Mouse (Mus musculus) lung, embryonic 16.5 days (tissue): ENCODE results near the gene Klhl31. TPM values are rescaled to one million over a fixed set of nuclear protein-coding genes. Genes with fewer than 3 reads are reported as not detected.

Experiments
- ATAC-seq: fragments of 200-750 bp; cut with Nextera tagmentation; 2 replicates; pipeline ENCODE4 v1.8.0; 2017; ENCODE audit warnings: low read depth, mild to moderate bottlenecking, moderate library complexity
- H3K27ac ChIP-seq: fragments of 300-500 bp; sonication (generic); 2 replicates; pipeline ENCODE4 v1.5.1; 2014; ENCODE audit warnings: mild to moderate bottlenecking, control low read depth, low read length
- H3K27me3 ChIP-seq: fragments of 300-500 bp; sonication (generic); 2 replicates; pipeline ENCODE4 v1.6.1; 2014; ENCODE audit warnings: low read depth, low read length, mixed read lengths; ENCODE audit not compliant: control insufficient read depth, insufficient read depth
- H3K36me3 ChIP-seq: fragments of 300-500 bp; sonication (generic); 2 replicates; pipeline ENCODE4 v1.6.1; 2014; ENCODE audit warnings: low read length; ENCODE audit not compliant: control insufficient read depth, insufficient read depth
- H3K4me1 ChIP-seq: fragments of 300-500 bp; sonication (generic); replicated peaks from 2 replicates; pipeline ENCODE4 v1.6.1; 2014; ENCODE audit warnings: low read length, mixed read lengths; ENCODE audit not compliant: control insufficient read depth, insufficient read depth
- H3K4me2 ChIP-seq: fragments of 300-500 bp; sonication (generic); 2 replicates; pipeline ENCODE4 v1.6.1; 2014; ENCODE audit warnings: low read depth, low read length, control low read depth
- H3K4me3 ChIP-seq: fragments of 300-500 bp; sonication (generic); 2 replicates; pipeline ENCODE4 v1.5.1; 2014; ENCODE audit warnings: mild to moderate bottlenecking, low read length, control low read depth
- H3K9ac ChIP-seq: fragments of 300-500 bp; sonication (generic); 2 replicates; pipeline ENCODE4 v1.6.1; 2014; ENCODE audit warnings: low read length, control low read depth
- H3K9me3 ChIP-seq: fragments of 300-500 bp; sonication (generic); 2 replicates; pipeline ENCODE4 v1.6.1; 2016; ENCODE audit warnings: low read length; ENCODE audit not compliant: control insufficient read depth
- WGBS: fragments of 180-500 bp; shearing (Covaris S2); extraction: QIAGEN DNeasy Blood & Tissue Kit; methylation state at CpG from one replicate; pipeline ENCODE4 v1.1.7; 2014; 5-methylcytosine and 5-hydroxymethylcytosine counted together
- polyA plus RNA-seq: library from polyadenylated mRNA; unstranded; fragments of >200 nt; fragmentation: Nextera tagmentation; extraction: Ambion mirVana; gene quantifications from 2 replicates; pipeline ENCODE4 v1.2.1, GENCODE M21; 2015

Gene Klhl31
- polyA plus RNA-seq, 1 experiment from 2014 or later, result 1.5 TPM

GRCm38 (mm10) chr9:77673218-77673617 lies 36.9 kb downstream of the Klhl31 start:
- Histone ChIP-seq H3K9me3 (no peaks in the 10 kb centered on the region), H3K4me1 (no peaks in the 10 kb centered on the region), H3K27me3 (no peaks in the 10 kb centered on the region), H3K4me3 (no peak overlapping the region), H3K36me3 (no peaks in the 10 kb centered on the region), H3K4me2 (no peak overlapping the region), H3K27ac (no peak overlapping the region), H3K9ac (no peak overlapping the region)
- WGBS, result 81% methylated on average over 4 of the region's 4 CpGs
- no peak for ATAC-seq

- Histone ChIP-seq H3K27ac (no peak overlapping the region), H3K27me3 (no peaks in the 10 kb centered on the region), H3K4me1 (no peaks in the 10 kb centered on the region), H3K36me3 (no peaks in the 10 kb centered on the region), H3K4me2 (no peak overlapping the region), H3K9ac (no peak overlapping the region), H3K4me3 (no peak overlapping the region), H3K9me3 (no peaks in the 10 kb centered on the region)
- WGBS, result 82% methylated on average over 2 of the region's 2 CpGs
- ATAC-seq, result no peak
Observed at GRCm38 (mm10) chr9:77673986-77674385, 37.7 kb downstream of the Klhl31 start.

- H3K4me3 ChIP-seq, result no peak overlapping the region
- no peak overlapping the region for H3K4me2 ChIP-seq
- no peaks in the 10 kb centered on the region for H3K4me1 ChIP-seq
- H3K27me3 ChIP-seq, result no peaks in the 10 kb centered on the region
- no peak for ATAC-seq
- 63% methylated on average over 4 of the region's 4 CpGs for WGBS
- no peaks in the 10 kb centered on the region for H3K9me3 ChIP-seq
- no peaks in the 10 kb centered on the region for H3K36me3 ChIP-seq
- H3K27ac ChIP-seq, result no peak overlapping the region
- no peak overlapping the region for H3K9ac ChIP-seq
Observed at GRCm38 (mm10) chr9:77684938-77685337, 48.6 kb downstream of the Klhl31 start.

GRCm38 (mm10) chr9:77685825-77686500 lies 49.7 kb downstream of the Klhl31 start:
- no peak overlapping the region for H3K4me2 ChIP-seq
- H3K9ac ChIP-seq, result no peak overlapping the region
- H3K4me1 ChIP-seq, result no peaks in the 10 kb centered on the region
- H3K4me3 ChIP-seq, result no peak overlapping the region
- H3K9me3 ChIP-seq, result no peaks in the 10 kb centered on the region
- ATAC-seq, result no peak
- no peaks in the 10 kb centered on the region for H3K27me3 ChIP-seq
- 58% methylated on average over 5 of the region's 5 CpGs for whole genome bisulfite sequencing
- no peaks in the 10 kb centered on the region for H3K36me3 ChIP-seq
- no peak overlapping the region for H3K27ac ChIP-seq

GRCm38 (mm10) chr9:77692707-77693106 lies 56.4 kb downstream of the Klhl31 start:
- H3K4me1 ChIP-seq, result no peaks in the 10 kb centered on the region
- H3K4me2 ChIP-seq, result no peak overlapping the region
- no peak overlapping the region for H3K9ac ChIP-seq
- H3K27ac ChIP-seq, result no peak overlapping the region
- ATAC-seq, result no peak
- no peaks in the 10 kb centered on the region for H3K9me3 ChIP-seq
- H3K27me3 ChIP-seq, result no peaks in the 10 kb centered on the region
- H3K4me3 ChIP-seq, result no peak overlapping the region
- H3K36me3 ChIP-seq, result no peaks in the 10 kb centered on the region
- 63% methylated on average over 7 of the region's 7 CpGs for WGBS

GRCm38 (mm10) chr9:77693405-77693804 lies 57.1 kb downstream of the Klhl31 start:
- no peak overlapping the region for H3K27ac ChIP-seq

GRCm38 (mm10) chr9:77695586-77695985 lies 59.3 kb downstream of the Klhl31 start:
- H3K9ac ChIP-seq, result no peak overlapping the region
- H3K4me3 ChIP-seq, result no peak overlapping the region
- H3K27ac ChIP-seq, result no peak overlapping the region
- H3K36me3 ChIP-seq, result no peaks in the 10 kb centered on the region
- ATAC-seq, result no peak
- H3K9me3 ChIP-seq, result no peaks in the 10 kb centered on the region
- no peak overlapping the region for H3K4me2 ChIP-seq
- WGBS, result 75% methylated on average over 5 of the region's 5 CpGs
- H3K27me3 ChIP-seq, result no peaks in the 10 kb centered on the region
- no peaks in the 10 kb centered on the region for H3K4me1 ChIP-seq

More at GRCm38 (mm10) chr9:77693405-77693804, 57.1 kb downstream of the Klhl31 start:
- Histone ChIP-seq H3K9ac (no peak overlapping the region), H3K4me1 (no peaks in the 10 kb centered on the region), H3K9me3 (no peaks in the 10 kb centered on the region), H3K4me3 (no peak overlapping the region), H3K27me3 (no peaks in the 10 kb centered on the region), H3K36me3 (no peaks in the 10 kb centered on the region), H3K4me2 (no peak overlapping the region)
- ATAC-seq, result no peak
- 80% methylated on average over 1 of the region's 1 CpGs for WGBS

- Histone ChIP-seq H3K4me1 (no peaks in the 10 kb centered on the region), H3K4me2 (no peak overlapping the region), H3K36me3 (no peaks in the 10 kb centered on the region), H3K4me3 (no peak overlapping the region), H3K27ac (no peak overlapping the region), H3K9ac (no peak overlapping the region), H3K27me3 (no peaks in the 10 kb centered on the region), H3K9me3 (no peaks in the 10 kb centered on the region)
- ATAC-seq, result no peak
- 46% methylated on average over 4 of the region's 4 CpGs for WGBS
Observed at GRCm38 (mm10) chr9:77703476-77703875, 67.2 kb downstream of the Klhl31 start.

- Histone ChIP-seq H3K27me3 (no peaks in the 10 kb centered on the region), H3K4me3 (no peak overlapping the region), H3K9ac (no peak overlapping the region), H3K36me3 (no peaks in the 10 kb centered on the region), H3K27ac (no peak overlapping the region), H3K4me1 (no peaks in the 10 kb centered on the region), H3K4me2 (no peak overlapping the region), H3K9me3 (no peaks in the 10 kb centered on the region)
- WGBS, result 46% methylated on average over 4 of the region's 4 CpGs
- ATAC-seq, result no peak
Observed at GRCm38 (mm10) chr9:77704108-77704507, 67.8 kb downstream of the Klhl31 start.

- Histone ChIP-seq H3K27me3 (no peaks in the 10 kb centered on the region), H3K4me2 (no peak overlapping the region), H3K4me3 (no peak overlapping the region), H3K9ac (no peak overlapping the region), H3K27ac (no peak overlapping the region), H3K4me1 (no peaks in the 10 kb centered on the region), H3K9me3 (no peaks in the 10 kb centered on the region), H3K36me3 (no peaks in the 10 kb centered on the region)
- no peak for ATAC-seq
- WGBS, result 74% methylated on average over 6 of the region's 6 CpGs
Observed at GRCm38 (mm10) chr9:77706515-77706914, 70.2 kb downstream of the Klhl31 start.
